Comparison of ENCODE assay signal across 9 mouse cellular contexts in genomic region chr11:115999538-116000143, GRCm38 (mm10). TPM values are rescaled to one million over a fixed set of nuclear protein-coding genes. Genes with fewer than 3 reads are reported as not detected.
DNase-seq lines count a peak whose midpoint lies in the region; ATAC-seq and TF ChIP-seq lines count a peak whose summit lies in the region.
"Had no signal": no experiment of that assay in that cellular context is flagged by ENCODE, and none has a peak within 500 bp of the region (broad histone marks: within the 10 kb centered on the region; RNA-seq: fewer than 3 reads in every experiment).

No protein-coding gene starts in this region.

- WGBS in limb, embryonic 11.5 days = 16% methylated on average over 14 of the region's 14 CpGs
- 15% methylated on average over 14 of the region's 14 CpGs for WGBS in midbrain, postnatal 0 days
- WGBS in thymus, adult 2 months = 13% methylated on average over 14 of the region's 14 CpGs

- ATAC-seq in limb, embryonic 11.5 days (ENCODE audit: insufficient number of reproducible peaks, low FRiP score, low TSS enrichment, low read depth) = no peak
- ATAC-seq in midbrain, postnatal 0 days (ENCODE audit: low FRiP score) = no peak

- H3K27ac ChIP-seq in limb, embryonic 11.5 days (replicated peaks; ENCODE audit: low read depth, low read length) = no peak overlapping the region
- H3K27ac ChIP-seq in midbrain, postnatal 0 days (ENCODE audit: low read depth, low read length) = no peak overlapping the region
- H3K27ac ChIP-seq in thymus, adult 2 months (ENCODE audit: control insufficient read depth, insufficient read depth, low read length) = no peak overlapping the region
- H3K27ac ChIP-seq: embryonic facial prominence, embryonic 15.5 days had no signal

- no peak overlapping the region for H3K4me3 ChIP-seq in limb, embryonic 11.5 days (ENCODE audit: low read depth, low read length)
- no peak overlapping the region for H3K4me3 ChIP-seq in midbrain, postnatal 0 days (ENCODE audit: low read depth, low read length)
- H3K4me3 ChIP-seq in thymus, adult 2 months (ENCODE audit: control insufficient read depth, insufficient read depth, low read length) = no peak overlapping the region
- H3K4me3 ChIP-seq: embryonic facial prominence, embryonic 15.5 days had no signal

- peaks cover 4% of the 10 kb centered on the region; the same call in 1 of the 2 replicates for H3K27me3 ChIP-seq in limb, embryonic 11.5 days (ENCODE audit: control insufficient read depth, insufficient read depth, low read length)
- no peaks in the 10 kb centered on the region for H3K27me3 ChIP-seq in midbrain, postnatal 0 days (ENCODE audit: insufficient read depth, low read length)
- H3K27me3 ChIP-seq in thymus, adult 2 months (ENCODE audit: control insufficient read depth, insufficient read depth, low read length) = no peaks in the 10 kb centered on the region
- H3K27me3 ChIP-seq: embryonic facial prominence, embryonic 15.5 days had no signal

- no peaks in the 10 kb centered on the region for H3K9me3 ChIP-seq in limb, embryonic 11.5 days (ENCODE audit: control insufficient read depth, low read length)
- H3K9me3 ChIP-seq in midbrain, postnatal 0 days (ENCODE audit: low read length) = no peaks in the 10 kb centered on the region
- H3K9me3 ChIP-seq: embryonic facial prominence, embryonic 15.5 days had no signal

- no peaks in the 10 kb centered on the region for H3K36me3 ChIP-seq in limb, embryonic 11.5 days (ENCODE audit: control insufficient read depth, insufficient read depth, low read length)
- no peaks in the 10 kb centered on the region for H3K36me3 ChIP-seq in midbrain, postnatal 0 days (ENCODE audit: insufficient read depth, low read length)
- no peaks in the 10 kb centered on the region for H3K36me3 ChIP-seq in thymus, adult 2 months (ENCODE audit: control insufficient read depth, insufficient read depth, low read length)
- H3K36me3 ChIP-seq: embryonic facial prominence, embryonic 15.5 days had no signal

- H3K4me2 ChIP-seq in limb, embryonic 11.5 days (ENCODE audit: low read depth, severe bottlenecking) = no peak overlapping the region
- 0 out of 2 replicates have a peak overlapping the region, but pooled peaks have one; percentile 2 for H3K4me2 ChIP-seq in midbrain, postnatal 0 days (ENCODE audit: low read depth, low read length, poor library complexity, severe bottlenecking)
- H3K4me2 ChIP-seq: embryonic facial prominence, embryonic 15.5 days had no signal

- peak; percentile 77 for TF ChIP-seq CTCF in midbrain, postnatal 0 days (IDR thresholded peaks at IDR 0.05)
- TF ChIP-seq CTCF in thymus, adult 2 months (IDR thresholded peaks at IDR 0.05; ENCODE audit: borderline replicate concordance, control insufficient read depth, extremely low read depth, insufficient read depth, low read length, poor library complexity) = peak; percentile 47; the same call in 1 of the 2 replicates

- no peak overlapping the region for H3K9ac ChIP-seq in limb, embryonic 11.5 days (ENCODE audit: low read length)
- H3K9ac ChIP-seq in midbrain, postnatal 0 days (replicated peaks; ENCODE audit: low read length, poor library complexity, severe bottlenecking) = no peak overlapping the region
- H3K9ac ChIP-seq: embryonic facial prominence, embryonic 15.5 days had no signal

- peak; percentile 82 for DNase-seq in retina, postnatal 1 day
- DNase-seq in retina, embryonic 14.5 days (ENCODE audit: low spot score) = no peak
- DNase-seq in cerebellum, adult 11-12 months = peak; percentile 70
- DNase-seq in frontal cortex, adult 2 months (ENCODE audit: extremely low spot score in 1 of 2, low spot score in 1 of 2) = peak; percentile 41 to 88
- peak; percentile 89 for DNase-seq in induced T-regulatory cell, adult 2 months (ENCODE audit: low read depth)
- DNase-seq in limb, embryonic 11.5 days (ENCODE audit: low spot score) = peak; percentile 78
- peak; percentile 84 for DNase-seq in midbrain, postnatal 0 days (ENCODE audit: low spot score)
- peak; percentile 78 for DNase-seq in thymus, adult 2 months

- peaks cover 4% of the 10 kb centered on the region; the same call in 1 of the 2 replicates for H3K4me1 ChIP-seq in limb, embryonic 11.5 days (ENCODE audit: control insufficient read depth, insufficient read depth, low read length)
- H3K4me1 ChIP-seq in midbrain, postnatal 0 days (ENCODE audit: insufficient read depth, low read length) = no peaks in the 10 kb centered on the region
- H3K4me1 ChIP-seq in thymus, adult 2 months (replicated peaks; ENCODE audit: control insufficient read depth, insufficient read depth, low read length) = peaks cover 5% of the 10 kb centered on the region

- no peak for TF ChIP-seq POLR2A in thymus, adult 2 months (IDR thresholded peaks at IDR 0.05; ENCODE audit: control insufficient read depth, extremely low read depth, insufficient read depth, low read length, poor library complexity)

RNA-seq across cellular contexts. Expression of gene Galk1, which starts 12.9 kb away (rescaled TPM):
- 17.6 and 19.3 TPM in 2 replicates for polyA plus RNA-seq in frontal cortex, adult 2 months (2012; rRNA removed)
- 164 and 168 TPM in 2 replicates for polyA plus RNA-seq in limb, embryonic 11.5 days (2014; fragmentation: Nextera tagmentation; extraction: Ambion mirVana)
- 36.3 and 44.0 TPM in 2 replicates for total RNA-seq in midbrain, postnatal 0 days (2014; rRNA removed)
- 47.7 and 49.5 TPM in 2 replicates for polyA plus RNA-seq in midbrain, postnatal 0 days (2015; fragmentation: Nextera tagmentation; extraction: Ambion mirVana)
- 110 and 133 TPM in 2 replicates for polyA plus RNA-seq in thymus, adult 2 months (2012; rRNA removed)

RNA-seq across cellular contexts. Expression of gene Itgb4, which starts 25.1 kb away (rescaled TPM):
- polyA plus RNA-seq in frontal cortex, adult 2 months (2012; rRNA removed) = 5.7 and 7.2 TPM in 2 replicates
- polyA plus RNA-seq in limb, embryonic 11.5 days (2014; fragmentation: Nextera tagmentation; extraction: Ambion mirVana) = 1.0 and 1.5 TPM in 2 replicates
- total RNA-seq in midbrain, postnatal 0 days (2014; rRNA removed) = 2.2 and 3.0 TPM in 2 replicates
- polyA plus RNA-seq in midbrain, postnatal 0 days (2015; fragmentation: Nextera tagmentation; extraction: Ambion mirVana) = 1.0 and 1.2 TPM in 2 replicates
- polyA plus RNA-seq in thymus, adult 2 months (2012; rRNA removed) = 19.8 and 20.8 TPM in 2 replicates

RNA-seq across cellular contexts. Expression of gene H3f3b, which starts 28.1 kb away (rescaled TPM):
- 347 and 369 TPM in 2 replicates for polyA plus RNA-seq in frontal cortex, adult 2 months (2012; rRNA removed)
- 2,190 and 2,300 TPM in 2 replicates for polyA plus RNA-seq in limb, embryonic 11.5 days (2014; fragmentation: Nextera tagmentation; extraction: Ambion mirVana)
- 568 and 792 TPM in 2 replicates for total RNA-seq in midbrain, postnatal 0 days (2014; rRNA removed)
- 2,143 and 2,254 TPM in 2 replicates for polyA plus RNA-seq in midbrain, postnatal 0 days (2015; fragmentation: Nextera tagmentation; extraction: Ambion mirVana)
- polyA plus RNA-seq in thymus, adult 2 months (2012; rRNA removed) = 484 and 567 TPM in 2 replicates

RNA-seq across cellular contexts. Expression of gene Unk, which starts 30.5 kb away (rescaled TPM):
- 35.4 and 38.1 TPM in 2 replicates for polyA plus RNA-seq in frontal cortex, adult 2 months (2012; rRNA removed)
- polyA plus RNA-seq in limb, embryonic 11.5 days (2014; fragmentation: Nextera tagmentation; extraction: Ambion mirVana) = 34.6 and 37.0 TPM in 2 replicates
- 45.2 and 55.1 TPM in 2 replicates for total RNA-seq in midbrain, postnatal 0 days (2014; rRNA removed)
- polyA plus RNA-seq in midbrain, postnatal 0 days (2015; fragmentation: Nextera tagmentation; extraction: Ambion mirVana) = 25.5 and 26.7 TPM in 2 replicates
- polyA plus RNA-seq in thymus, adult 2 months (2012; rRNA removed) = 121 and 123 TPM in 2 replicates
